Mouse (Mus musculus) spleen, embryonic (tissue): ENCODE measurements around the gene Serpinb5.
"Not testable (repeated sequence)": the region's sequence is repeated elsewhere in the genome, so short reads cannot be mapped to it uniquely, and the experiment has no call there.

Experiments used
- CTCF ChIA-PET: fragments of 350-600 bp; sonication (Branson Sonifier 250); formaldehyde crosslinking; loops from one replicate; lab custom pipeline; 2022; lab: Charles Lee

Serpinb5 gene

GRCm38 (mm10) chr1:106860847-106861246 is at the start of gene Serpinb5:
Serpinb5 (plus strand) TSS chr1:106861173.
- CTCF ChIA-PET: no interaction called here

GRCm38 (mm10) chr1:106814864-106815263 is 46.1 kb upstream of the Serpinb5 start:
- CTCF ChIA-PET: interaction anchor here (0.5 kb wide), 1 partner anchor 268 kb away, joined by 3 read pairs; no protein-coding TSS in a partner anchor

- CTCF ChIA-PET: no interaction called here
Measured at GRCm38 (mm10) chr1:106815265-106815664, 45.7 kb upstream of the Serpinb5 start.

GRCm38 (mm10) chr1:106816766-106817165 is 44.2 kb upstream of the Serpinb5 start:
- CTCF ChIA-PET: no interaction called here

- CTCF ChIA-PET: interaction anchor here (0.6 kb wide), 1 partner anchor 896 kb away, joined by 7 read pairs; no protein-coding TSS in a partner anchor
Measured at GRCm38 (mm10) chr1:106818323-106818722, 42.6 kb upstream of the Serpinb5 start.

- CTCF ChIA-PET: no interaction called here
Measured at GRCm38 (mm10) chr1:106822297-106822696, 38.7 kb upstream of the Serpinb5 start.

GRCm38 (mm10) chr1:106828784-106829183 is 32.2 kb upstream of the Serpinb5 start:
- CTCF ChIA-PET: no interaction called here

- CTCF ChIA-PET: no interaction called here
Measured at GRCm38 (mm10) chr1:106865543-106865942, 4.6 kb downstream of the Serpinb5 start.

GRCm38 (mm10) chr1:106866029-106866428 is 5.1 kb downstream of the Serpinb5 start:
- CTCF ChIA-PET: no interaction called here

- CTCF ChIA-PET: no interaction called here
Measured at GRCm38 (mm10) chr1:106866768-106867167, 5.8 kb downstream of the Serpinb5 start.

- CTCF ChIA-PET: no interaction called here
Measured at GRCm38 (mm10) chr1:106869986-106870385, 9.0 kb downstream of the Serpinb5 start.

GRCm38 (mm10) chr1:106875193-106875886 is 14.4 kb downstream of the Serpinb5 start:
- CTCF ChIA-PET: no interaction called here

GRCm38 (mm10) chr1:106876147-106876546 is 15.2 kb downstream of the Serpinb5 start:
- CTCF ChIA-PET: no interaction called here

- CTCF ChIA-PET: no interaction called here
Measured at GRCm38 (mm10) chr1:106882723-106883122, 21.8 kb downstream of the Serpinb5 start.

GRCm38 (mm10) chr1:106883369-106883768 is 22.4 kb downstream of the Serpinb5 start:
- CTCF ChIA-PET: no interaction called here

GRCm38 (mm10) chr1:106883812-106884211 is 22.8 kb downstream of the Serpinb5 start:
- CTCF ChIA-PET: no interaction called here

GRCm38 (mm10) chr1:106895142-106895541 is 34.2 kb downstream of the Serpinb5 start:
- CTCF ChIA-PET: not testable (repeated sequence)

GRCm38 (mm10) chr1:106901406-106901805 is 40.4 kb downstream of the Serpinb5 start:
- CTCF ChIA-PET: no interaction called here

- CTCF ChIA-PET: no interaction called here
Measured at GRCm38 (mm10) chr1:106931954-106932353, 71.0 kb downstream of the Serpinb5 start.
